Comparison of ENCODE assay signal across 36 mouse cellular contexts in the genomic region with DNA sequence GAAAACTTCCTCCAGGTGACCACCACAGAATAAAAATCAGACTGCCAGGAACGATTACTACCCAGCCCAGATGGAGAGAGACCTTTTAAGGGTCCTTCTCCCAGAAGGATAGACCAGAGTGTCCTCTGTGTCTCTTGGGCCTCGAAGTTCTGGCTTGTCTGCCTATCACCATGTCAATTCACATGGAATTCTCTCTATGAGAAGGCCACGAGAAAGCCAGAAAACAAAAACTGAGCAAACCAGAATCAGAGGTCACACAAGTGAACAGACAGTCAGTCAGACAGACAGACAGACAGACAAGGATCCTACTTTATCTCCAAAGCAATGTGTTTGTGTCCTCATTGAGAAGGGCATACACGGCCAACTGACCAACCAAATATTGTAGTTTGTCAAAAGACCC. TPM values are rescaled to one million over a fixed set of nuclear protein-coding genes. Genes with fewer than 3 reads are reported as not detected.
"Had no signal": no experiment of that assay in that cellular context is flagged by ENCODE, and none has a peak within 500 bp of the region (broad histone marks: within the 10 kb centered on the region; RNA-seq: fewer than 3 reads in every experiment).

No protein-coding gene starts in this region.

- H3K9ac ChIP-seq: limb, embryonic 12.5 days; limb, embryonic 13.5 days; limb, embryonic 15.5 days; liver, embryonic 12.5 days; liver, embryonic 13.5 days; liver, embryonic 14.5 days; liver, embryonic 15.5 days; lung, embryonic 14.5 days; lung, embryonic 15.5 days; midbrain, embryonic 12.5 days; midbrain, embryonic 13.5 days; midbrain, embryonic 15.5 days; neural tube, embryonic 12.5 days had no signal

- H3K4me3 ChIP-seq: left cerebral cortex, adult 2 months; limb, embryonic 10.5 days; limb, embryonic 12.5 days; limb, embryonic 13.5 days; limb, embryonic 15.5 days; liver, embryonic 12.5 days; liver, embryonic 13.5 days; liver, embryonic 15.5 days; lung, embryonic 15.5 days; megakaryocyte, embryonic 14.5 days; midbrain, embryonic 10.5 days; midbrain, embryonic 12.5 days; midbrain, embryonic 13.5 days; midbrain, embryonic 15.5 days; myocyte; neural tube, embryonic 12.5 days had no signal

- ATAC-seq: liver, embryonic 12.5 days; lung, postnatal 0 days; midbrain, embryonic 13.5 days; midbrain, embryonic 15.5 days had no signal

- H3K4me2 ChIP-seq: limb, embryonic 12.5 days; limb, embryonic 13.5 days; limb, embryonic 15.5 days; liver, embryonic 12.5 days; liver, embryonic 13.5 days; liver, embryonic 15.5 days; lung, embryonic 14.5 days; lung, embryonic 15.5 days; midbrain, embryonic 11.5 days; midbrain, embryonic 12.5 days; midbrain, embryonic 13.5 days; midbrain, embryonic 15.5 days; neural tube, embryonic 12.5 days had no signal

- H3K27me3 ChIP-seq: limb, embryonic 12.5 days; limb, embryonic 13.5 days; limb, embryonic 15.5 days; liver, embryonic 12.5 days; liver, embryonic 13.5 days; liver, embryonic 15.5 days; lung, embryonic 15.5 days; megakaryocyte, embryonic 14.5 days; midbrain, embryonic 12.5 days; midbrain, embryonic 13.5 days; midbrain, embryonic 15.5 days; neural tube, embryonic 12.5 days had no signal

- H3K27ac ChIP-seq: left cerebral cortex, adult 2 months; limb, embryonic 10.5 days; limb, embryonic 12.5 days; limb, embryonic 13.5 days; limb, embryonic 15.5 days; liver, embryonic 12.5 days; liver, embryonic 13.5 days; liver, embryonic 14.5 days; liver, embryonic 15.5 days; lung, embryonic 15.5 days; macrophage; midbrain, embryonic 10.5 days; midbrain, embryonic 12.5 days; midbrain, embryonic 13.5 days; midbrain, embryonic 15.5 days; neural tube, embryonic 12.5 days had no signal

- H3K9me3 ChIP-seq: limb, embryonic 10.5 days; limb, embryonic 12.5 days; limb, embryonic 13.5 days; limb, embryonic 15.5 days; liver, embryonic 12.5 days; liver, embryonic 13.5 days; liver, embryonic 15.5 days; lung, embryonic 15.5 days; megakaryocyte, embryonic 14.5 days; midbrain, embryonic 10.5 days; midbrain, embryonic 12.5 days; midbrain, embryonic 13.5 days; midbrain, embryonic 15.5 days; neural tube, embryonic 12.5 days had no signal

- DNase-seq: left cerebral cortex, postnatal 4 days; liver; liver, embryonic 13.5 days; lung, adult 18-20 months; lung, adult 2 months; lung, embryonic 14.5 days; lung, postnatal 10 days; lung, postnatal 14 days; lung, postnatal 36 days; lung, postnatal 4 days; midbrain, embryonic 14.5 days had no signal

- H3K36me3 ChIP-seq: limb, embryonic 10.5 days; limb, embryonic 12.5 days; limb, embryonic 13.5 days; limb, embryonic 15.5 days; liver, embryonic 12.5 days; liver, embryonic 13.5 days; liver, embryonic 15.5 days; lung, embryonic 15.5 days; midbrain, embryonic 10.5 days; midbrain, embryonic 12.5 days; midbrain, embryonic 13.5 days; midbrain, embryonic 15.5 days; neural tube, embryonic 12.5 days had no signal

- H3K4me1 ChIP-seq: limb, embryonic 10.5 days; limb, embryonic 12.5 days; limb, embryonic 13.5 days; limb, embryonic 15.5 days; liver, embryonic 12.5 days; liver, embryonic 13.5 days; liver, embryonic 15.5 days; lung, embryonic 15.5 days; midbrain, embryonic 10.5 days; midbrain, embryonic 12.5 days; midbrain, embryonic 13.5 days; midbrain, embryonic 15.5 days; neural tube, embryonic 12.5 days had no signal

RNA-seq across cellular contexts. Expression of gene C1rb, which starts 16.2 kb away (rescaled TPM):
- polyA plus RNA-seq: limb, embryonic 10.5 days; limb, embryonic 11.5 days; limb, embryonic 12.5 days; limb, embryonic 13.5 days; limb, embryonic 15.5 days; liver, embryonic 12.5 days; liver, embryonic 13.5 days; liver, embryonic 14.5 days; liver, embryonic 15.5 days; liver, embryonic 16.5 days; lung, adult 2 months; lung, embryonic 14.5 days; lung, embryonic 15.5 days; lung, embryonic 16.5 days; macrophage; midbrain, embryonic 10.5 days; midbrain, embryonic 11.5 days; midbrain, embryonic 12.5 days; midbrain, embryonic 13.5 days; midbrain, embryonic 14.5 days; midbrain, embryonic 15.5 days; midbrain, postnatal 0 days; neural tube, embryonic 11.5 days; neural tube, embryonic 12.5 days had no signal

RNA-seq across cellular contexts. Expression of gene C1s1, which starts 44.1 kb away (rescaled TPM):
- polyA plus RNA-seq: macrophage had no signal

RNA-seq across cellular contexts. Expression of gene C1s2, which starts 49.6 kb away (rescaled TPM):
- polyA plus RNA-seq: limb, embryonic 10.5 days; limb, embryonic 11.5 days; limb, embryonic 12.5 days; limb, embryonic 13.5 days; limb, embryonic 15.5 days; liver, adult 2 months; liver, embryonic 12.5 days; liver, embryonic 13.5 days; liver, embryonic 15.5 days; lung, embryonic 14.5 days; macrophage; midbrain, embryonic 11.5 days; midbrain, embryonic 12.5 days; neural tube, embryonic 11.5 days had no signal
